Mouse (Mus musculus) CD8-positive naive resting alpha-beta T cell, adult 2 months (primary cell): Measurements from ENCODE around the gene Msl2.

Experiments used
- DNase-seq, 2 experiments: peaks; one replicate each; pipeline ENCODE4 v3.0.0; 2022; ENCODE audit warnings: low read depth in 2 of 2, low spot score in 2 of 2

Msl2 gene

GRCm38 (mm10) chr9:101073987-101074331, at the start of gene Msl2:
Gene Msl2, plus strand, starts transcription at chr9:101074101.
- DNase-seq: no peak

- DNase-seq: no peak
Observed at GRCm38 (mm10) chr9:101033761-101034447, 40.0 kb upstream of the Msl2 start.

- DNase-seq: peak; percentile 91 to 93
Observed at GRCm38 (mm10) chr9:101034448-101035098, 39.3 kb upstream of the Msl2 start, which contains the start of gene Pccb. Gene Pccb, minus strand, starts transcription at chr9:101034898.

GRCm38 (mm10) chr9:101035836-101036596, 37.9 kb upstream of the Msl2 start:
- no peak for DNase-seq

GRCm38 (mm10) chr9:101036876-101037275, 37.0 kb upstream of the Msl2 start:
- DNase-seq: no peak

- no peak for DNase-seq
Observed at GRCm38 (mm10) chr9:101037396-101037795, 36.5 kb upstream of the Msl2 start.

- no peak for DNase-seq
Observed at GRCm38 (mm10) chr9:101038634-101039033, 35.3 kb upstream of the Msl2 start.

GRCm38 (mm10) chr9:101041508-101041907, 32.4 kb upstream of the Msl2 start:
- DNase-seq: no peak

GRCm38 (mm10) chr9:101042249-101042648, 31.7 kb upstream of the Msl2 start:
- no peak for DNase-seq

GRCm38 (mm10) chr9:101045710-101046338, 28.1 kb upstream of the Msl2 start:
- DNase-seq: no peak

- DNase-seq: no peak
Observed at GRCm38 (mm10) chr9:101052007-101052406, 21.9 kb upstream of the Msl2 start.

- no peak for DNase-seq
Observed at GRCm38 (mm10) chr9:101052691-101053090, 21.2 kb upstream of the Msl2 start.

- no peak for DNase-seq
Observed at GRCm38 (mm10) chr9:101053279-101053678, 20.6 kb upstream of the Msl2 start.

GRCm38 (mm10) chr9:101057156-101057555, 16.7 kb upstream of the Msl2 start:
- no peak for DNase-seq

- DNase-seq: peak; percentile 74 to 77
Observed at GRCm38 (mm10) chr9:101061035-101061434, 12.9 kb upstream of the Msl2 start.

- no peak for DNase-seq
Observed at GRCm38 (mm10) chr9:101062253-101062780, 11.6 kb upstream of the Msl2 start.

- DNase-seq: no peak
Observed at GRCm38 (mm10) chr9:101065076-101065602, 8.8 kb upstream of the Msl2 start.

- no peak for DNase-seq
Observed at GRCm38 (mm10) chr9:101069781-101070180, 4.1 kb upstream of the Msl2 start.

- no peak for DNase-seq
Observed at GRCm38 (mm10) chr9:101072506-101072905, 1.4 kb upstream of the Msl2 start.

- DNase-seq: peak; percentile 94 to 95
Observed at GRCm38 (mm10) chr9:101073041-101073986, 587 bp upstream of the Msl2 start.
